Mouse (Mus musculus) T-helper 1 cell (primary cell): ENCODE measurements around the gene Stra6.

Experiments used
- in situ Hi-C: fragments of 300-600 bp; cut with MboI, MseI; formaldehyde crosslinking; loops from one replicate; pipeline ENCODE4 v1.15.1; 2025; ENCODE audit warnings: high pct_unique_total_duplicates

The Stra6 gene

DNA sequence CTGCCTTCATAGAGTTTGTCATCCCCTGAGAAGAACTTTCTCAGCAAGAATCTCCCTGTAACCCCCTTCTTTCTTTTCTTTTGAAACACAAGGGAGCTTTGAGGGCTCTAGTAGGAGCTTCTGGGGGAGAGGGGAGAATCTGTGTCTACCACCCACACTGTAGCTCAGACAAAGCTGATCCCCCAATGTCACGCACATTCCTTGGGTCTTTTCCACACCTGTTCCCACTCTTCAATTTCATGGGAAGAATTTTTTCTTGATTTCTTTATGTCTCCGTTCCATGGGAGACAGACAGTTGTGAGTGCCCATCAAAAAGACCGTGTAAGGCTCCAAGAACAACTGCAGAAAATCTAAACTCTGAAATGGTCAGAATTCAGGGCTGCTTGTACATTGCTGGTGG is 105.3 kb downstream of the Stra6 start:
- in situ Hi-C loops = no loop called here

DNA sequence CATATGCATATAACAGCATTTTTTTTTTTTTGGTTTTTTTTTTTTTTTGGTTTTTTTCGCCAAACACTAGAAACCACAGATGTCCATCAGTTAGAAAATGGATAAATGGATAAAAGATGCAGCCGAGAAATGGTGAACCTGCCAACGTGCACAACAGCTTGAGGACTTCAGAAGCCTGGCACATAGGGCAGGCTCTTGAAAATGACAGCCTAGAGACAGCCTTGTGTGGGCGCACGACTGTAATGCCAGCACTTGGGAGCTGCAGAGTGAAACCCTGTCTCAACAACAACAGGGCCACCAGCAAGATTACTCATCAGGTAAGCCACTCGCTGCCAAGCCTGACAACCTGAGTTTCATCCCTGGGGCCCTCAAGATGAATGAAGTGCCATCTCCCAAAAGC is 105.8 kb downstream of the Stra6 start:
- in situ Hi-C loops = no loop called here

- in situ Hi-C loops = no loop called here
Measured at GRCm38 (mm10) chr9:58172863-58173262, 109.3 kb downstream of the Stra6 start.

GRCm38 (mm10) chr9:58174818-58175251 is 111.2 kb downstream of the Stra6 start:
- in situ Hi-C loops = no loop called here

GRCm38 (mm10) chr9:58175745-58176487 is 112.3 kb downstream of the Stra6 start:
- in situ Hi-C loops = no loop called here

- in situ Hi-C loops = no loop called here
Measured at GRCm38 (mm10) chr9:58177165-58177564, 113.6 kb downstream of the Stra6 start.

DNA sequence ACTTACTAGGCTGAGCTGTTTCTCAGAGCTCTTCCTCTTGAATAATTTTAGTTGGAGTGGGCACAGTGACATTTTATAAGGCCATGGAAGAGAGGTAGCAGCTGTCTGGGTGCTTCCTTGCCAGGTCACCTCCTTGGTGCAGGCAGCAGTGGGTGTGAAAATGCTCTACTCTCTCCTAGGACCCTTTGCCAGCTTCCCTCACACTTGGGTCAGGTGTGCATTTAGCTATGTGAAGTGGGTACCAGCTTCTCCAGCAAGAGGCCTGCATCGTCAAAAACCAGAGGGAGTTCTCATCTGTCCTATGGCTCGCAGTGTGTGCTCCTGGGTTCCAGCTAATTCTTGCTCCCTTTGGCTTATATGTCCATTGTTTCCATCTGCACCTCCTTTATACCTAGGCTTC is 115.8 kb downstream of the Stra6 start:
- in situ Hi-C loops = no loop called here

DNA sequence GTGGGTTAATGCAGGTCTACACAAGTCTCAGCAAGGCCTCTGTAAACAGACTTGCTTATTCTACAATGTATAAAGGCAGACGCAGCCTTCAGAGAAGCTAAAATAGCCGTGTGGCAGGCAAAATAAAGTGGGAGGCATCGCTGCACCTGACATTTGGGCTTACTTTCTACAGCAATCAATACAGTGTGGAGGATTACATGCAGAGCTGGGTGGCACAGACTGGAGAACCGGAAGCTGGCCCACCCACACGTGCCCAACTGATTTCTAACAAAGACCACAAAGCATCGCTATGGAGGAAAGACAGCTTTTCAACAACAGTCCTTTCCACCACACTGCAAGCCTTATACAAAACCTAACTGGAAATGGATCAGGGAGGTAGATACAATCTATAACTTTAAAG is 120.9 kb downstream of the Stra6 start:
- in situ Hi-C loops = no loop called here

DNA sequence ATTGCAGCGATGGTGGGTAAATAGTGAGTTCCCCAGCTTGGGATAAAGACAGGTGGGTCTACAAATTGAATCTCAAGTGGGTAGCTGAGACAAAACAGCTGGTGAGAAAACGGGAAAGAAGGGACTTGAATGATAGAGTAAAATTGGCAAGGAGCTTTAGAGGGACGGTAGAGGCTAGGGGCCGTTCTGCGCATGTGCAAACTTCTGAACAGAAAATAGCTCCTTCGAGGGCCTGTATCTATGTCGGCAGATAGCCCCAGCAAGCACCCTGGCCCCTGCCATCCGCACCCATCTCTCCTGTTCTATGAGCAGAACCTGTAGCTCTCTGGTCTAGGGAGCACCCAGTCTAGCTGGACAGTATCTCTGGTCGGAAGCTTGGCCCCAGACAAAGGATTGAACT is 130.6 kb downstream of the Stra6 start:
- in situ Hi-C loops = no loop called here

GRCm38 (mm10) chr9:58195671-58196070 is 132.1 kb downstream of the Stra6 start:
- in situ Hi-C loops = no loop called here

DNA sequence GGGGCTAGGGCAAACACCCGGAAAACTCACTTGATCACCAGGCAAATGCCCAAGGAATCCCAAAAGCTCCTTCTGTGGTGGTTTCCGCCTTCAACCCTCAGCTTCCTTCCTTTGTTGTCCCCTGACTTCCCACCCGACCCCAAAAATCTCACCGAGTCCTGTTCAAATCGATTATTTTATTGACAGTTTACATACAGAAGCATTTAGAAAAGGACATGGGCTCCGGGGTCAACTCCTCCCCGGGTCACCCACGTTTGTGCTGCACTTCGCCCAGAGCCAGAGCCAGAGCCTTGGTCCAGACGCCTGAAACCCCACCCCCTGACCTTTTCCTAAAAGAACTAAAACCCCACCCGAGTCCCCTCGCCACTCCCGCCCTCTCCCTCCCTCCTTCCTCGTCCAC is 132.6 kb downstream of the Stra6 start:
- in situ Hi-C loops = no loop called here

DNA sequence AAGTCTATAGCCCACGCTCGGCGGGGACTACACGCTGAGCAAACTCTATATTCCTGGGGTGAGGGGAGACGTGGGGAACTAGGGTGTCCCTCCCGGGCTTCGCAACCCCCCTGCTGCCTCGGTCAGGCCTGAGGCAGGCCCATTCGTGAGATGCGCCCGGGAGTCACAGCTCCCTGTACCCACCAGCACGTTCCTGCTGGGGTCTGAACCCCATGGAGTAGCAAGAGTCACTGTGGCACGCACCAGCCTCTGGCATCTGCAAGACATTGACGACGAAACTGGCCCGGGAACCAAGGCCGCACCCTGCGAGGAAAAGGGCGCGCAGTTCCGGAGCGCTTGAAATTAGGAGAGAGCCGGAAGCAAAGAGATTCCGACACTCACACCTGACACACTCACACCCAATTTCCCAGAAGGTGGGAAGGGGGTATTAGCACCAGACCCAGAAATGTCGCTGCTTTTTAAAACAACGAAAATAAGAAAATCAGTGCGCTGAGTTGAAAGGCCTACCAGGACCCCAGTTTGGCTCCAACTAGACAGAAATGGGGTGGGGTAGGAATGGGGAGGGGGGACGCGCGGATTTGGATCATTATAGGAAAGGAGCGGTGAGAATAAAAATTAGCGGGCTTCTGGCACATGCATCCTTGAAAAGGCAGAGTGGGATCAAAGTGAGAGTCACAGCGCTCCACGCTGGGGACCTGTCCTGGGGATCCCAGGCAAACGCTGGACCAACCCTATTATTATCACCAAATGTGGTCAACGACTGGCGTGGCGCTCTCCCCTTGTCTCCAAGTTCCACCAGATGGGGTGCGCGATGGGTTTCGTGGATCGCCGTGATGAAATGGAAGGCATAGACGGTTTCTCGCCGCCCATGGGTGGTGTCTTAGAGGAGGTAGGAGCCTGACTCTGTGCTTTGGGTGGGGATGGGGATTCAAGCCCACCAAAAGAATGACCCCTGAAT is 133.3 kb downstream of the Stra6 start:
- in situ Hi-C loops = no loop called here

DNA sequence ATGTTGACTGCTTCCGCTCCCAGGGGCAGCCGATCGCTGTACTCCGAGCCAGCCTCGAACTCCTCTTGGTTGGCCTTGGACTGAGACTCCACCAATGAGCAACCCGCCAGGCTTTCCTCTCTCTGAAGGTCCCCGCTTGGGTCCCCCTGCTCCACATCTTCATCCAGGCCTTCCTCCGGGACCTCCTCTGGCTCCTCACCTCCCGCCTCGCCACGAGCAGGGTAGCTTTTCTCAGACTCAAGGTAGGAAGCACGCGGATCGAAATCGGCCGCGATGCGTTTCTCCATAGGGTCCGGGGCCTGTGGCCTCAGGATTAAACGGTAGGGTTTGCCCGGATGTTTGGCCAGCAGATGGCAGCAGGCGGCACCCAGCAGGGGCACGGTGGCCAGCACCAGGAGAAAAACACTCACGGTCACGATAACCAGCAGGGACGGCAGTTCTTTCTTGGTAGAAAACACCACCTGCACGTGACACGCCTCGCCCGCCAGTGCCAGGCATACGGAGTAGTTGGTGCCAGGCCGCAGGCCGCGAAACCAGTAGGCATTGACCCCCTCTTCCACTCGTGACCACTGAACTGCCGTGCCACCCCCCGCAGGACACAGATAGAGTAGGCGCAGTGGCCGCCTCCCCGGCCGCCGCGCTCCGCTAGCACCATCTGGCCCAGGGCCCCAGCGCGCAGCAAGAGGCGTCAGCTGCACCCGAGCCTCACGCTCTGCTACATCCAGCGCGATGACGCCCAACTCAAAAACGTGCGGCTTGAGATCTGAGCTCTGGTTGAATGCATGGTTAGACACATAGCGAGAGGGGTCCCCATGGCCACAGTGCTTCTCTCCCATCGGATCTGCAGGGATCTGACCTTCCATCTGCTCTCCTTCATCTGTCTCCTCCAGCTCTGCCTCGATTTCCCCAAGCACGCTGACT is 134.5 kb downstream of the Stra6 start:
- in situ Hi-C loops = no loop called here

DNA sequence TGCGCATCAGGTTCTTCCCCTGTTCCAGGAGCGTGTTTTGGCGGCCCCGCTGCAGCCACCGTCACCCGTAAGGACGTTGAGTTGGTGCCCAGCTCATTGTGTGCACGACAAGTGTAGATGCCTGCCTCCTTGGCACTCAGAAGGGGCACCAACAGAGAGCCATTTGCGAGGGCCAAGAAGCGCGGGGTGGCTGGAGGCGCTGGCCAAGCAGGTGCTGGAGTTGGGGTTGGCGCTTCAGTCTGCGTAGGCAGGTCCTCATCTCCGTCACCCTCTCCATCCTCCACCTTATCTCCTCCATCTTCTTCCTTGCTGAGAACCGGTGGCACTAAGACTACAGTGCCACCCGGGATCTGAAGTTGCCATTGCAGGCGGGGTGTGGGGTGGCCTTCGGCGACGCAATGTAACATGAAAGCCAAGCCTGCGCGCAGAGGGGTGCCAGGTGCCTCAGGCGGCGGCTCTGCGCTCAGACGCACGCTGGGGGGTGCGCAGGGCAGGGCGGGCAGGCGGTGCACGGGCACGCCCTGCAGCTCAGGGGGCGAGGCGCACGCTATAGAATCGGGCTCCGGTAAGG is 135.3 kb downstream of the Stra6 start:
- in situ Hi-C loops = no loop called here

- in situ Hi-C loops = loop anchor here (5.0 kb wide), 1 partner anchor 162 kb away; no protein-coding TSS in a partner anchor
Measured at GRCm38 (mm10) chr9:58199381-58200269, 136.0 kb downstream of the Stra6 start.

DNA sequence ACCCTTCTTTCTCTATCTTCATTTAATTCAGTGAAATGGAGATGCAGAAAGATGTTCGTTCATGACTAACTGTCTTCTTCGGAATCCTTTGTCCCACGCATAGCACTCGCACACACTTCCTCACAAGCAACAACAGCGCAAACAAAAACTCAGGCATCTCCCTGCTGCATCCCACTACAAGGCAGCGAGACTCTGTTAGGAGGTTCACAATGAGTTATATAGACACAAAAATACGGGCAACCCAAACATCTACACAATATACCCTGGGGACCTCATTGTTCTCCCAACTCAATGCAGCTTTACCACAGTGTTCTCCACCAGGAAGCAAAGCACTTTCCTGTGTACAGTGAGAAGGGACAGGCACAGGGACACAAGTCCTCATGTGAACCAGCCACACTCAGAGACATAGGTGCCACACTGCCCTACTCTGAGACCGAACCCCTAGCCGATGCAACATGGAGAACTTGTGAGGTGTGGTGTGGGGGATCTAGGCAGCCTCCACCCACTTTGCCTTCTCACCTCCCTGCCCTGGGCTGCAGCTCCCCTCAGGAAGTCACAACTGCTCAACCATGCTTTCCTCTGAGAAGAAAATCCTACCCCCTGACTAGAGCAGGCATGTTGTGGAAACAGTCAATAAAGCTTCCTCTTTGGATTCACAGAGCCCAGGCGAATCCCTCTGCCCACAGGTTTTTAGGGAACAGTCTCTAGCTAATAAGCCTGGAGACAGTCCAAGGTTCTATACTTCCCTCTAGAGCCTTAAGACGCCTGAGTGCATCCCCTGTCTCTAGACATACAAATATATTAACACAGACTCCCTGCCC is 136.9 kb downstream of the Stra6 start:
- in situ Hi-C loops = loop anchor here (5.0 kb wide), 1 partner anchor 163 kb away; no protein-coding TSS in a partner anchor

DNA sequence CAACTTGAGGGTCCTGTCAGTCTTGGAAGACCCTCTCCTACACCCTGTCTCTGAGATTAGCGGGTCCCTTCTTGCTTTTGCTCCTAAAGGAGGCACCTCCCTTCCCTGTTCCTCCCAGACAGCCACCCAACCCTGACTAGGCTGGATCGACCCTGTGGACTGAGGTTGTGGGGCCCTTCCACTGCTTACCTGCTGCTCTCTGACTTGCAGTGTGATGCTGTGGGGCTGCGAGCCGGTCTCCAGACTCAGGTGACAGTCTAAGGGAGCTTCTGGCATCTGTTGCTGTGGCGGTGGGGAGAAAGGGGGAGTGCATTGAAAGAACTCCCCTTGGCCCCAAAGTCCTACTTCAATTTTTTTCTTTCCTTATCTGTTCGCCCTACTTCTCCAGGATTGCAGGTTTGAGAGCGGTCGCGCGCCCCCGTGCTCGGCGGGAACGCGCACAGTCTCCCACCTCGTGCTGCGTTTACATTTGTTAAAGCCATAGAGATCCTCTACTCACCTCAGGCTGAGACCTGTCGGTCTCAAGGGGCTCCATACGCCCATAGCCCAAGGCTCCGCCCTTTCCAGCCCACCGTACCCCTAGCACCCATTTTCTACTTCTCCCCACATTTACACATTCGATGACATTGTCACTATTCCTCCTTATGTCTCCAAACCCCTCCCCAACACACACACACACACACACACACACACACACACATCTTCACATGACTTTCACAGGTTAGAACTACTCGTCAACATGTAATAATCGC is 137.7 kb downstream of the Stra6 start:
- in situ Hi-C loops = loop anchor here (5.0 kb wide), 1 partner anchor 164 kb away; no protein-coding TSS in a partner anchor

DNA sequence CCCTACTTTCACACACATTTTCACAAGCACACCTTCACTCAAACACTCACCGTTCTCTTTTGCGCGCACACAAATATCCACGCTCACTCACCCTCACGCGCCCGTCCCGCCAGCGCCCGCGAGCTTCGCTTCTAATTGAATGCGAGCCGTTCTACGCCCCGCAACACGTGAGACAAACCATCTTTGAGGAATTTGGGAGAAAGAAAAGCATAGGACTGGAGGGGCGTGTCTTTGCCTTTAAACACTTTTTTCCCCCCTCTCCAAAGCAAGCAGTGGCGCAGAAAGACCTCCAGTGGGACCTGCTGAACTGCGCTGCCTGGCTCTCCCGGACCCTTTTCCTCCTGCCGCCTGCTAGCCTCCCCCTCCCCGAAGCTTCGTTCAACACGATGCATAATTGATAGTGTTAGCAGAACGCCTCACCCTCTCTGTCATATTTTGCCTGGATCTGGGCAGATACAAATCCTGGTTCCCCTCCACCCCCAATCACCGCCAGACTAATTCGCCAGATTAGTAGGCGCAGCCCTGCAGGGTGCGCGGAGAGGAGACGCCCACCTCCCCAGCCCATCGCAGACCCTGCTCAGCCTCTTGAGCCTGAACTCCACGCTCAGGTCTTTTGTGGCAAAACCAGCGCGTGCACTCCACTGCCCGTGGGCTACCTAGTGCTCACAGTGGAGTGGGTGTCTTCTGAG is 138.4 kb downstream of the Stra6 start:
- in situ Hi-C loops = loop anchor here (5.0 kb wide), 1 partner anchor 165 kb away; no protein-coding TSS in a partner anchor
